Mouse (Mus musculus) retina, postnatal 7 days (tissue): ENCODE data around the gene Itpk1.

ENCODE experiments used
- DNase-seq: peaks from one replicate; pipeline ENCODE4 v3.0.0-alpha.2; 2012; ENCODE audit warnings: low read depth, low spot score

The Itpk1 gene

GRCm38 (mm10) chr12:102625717-102626116, 79.0 kb downstream of the Itpk1 start:
- no peak for DNase-seq

GRCm38 (mm10) chr12:102625118-102625517, 79.6 kb downstream of the Itpk1 start:
- no peak for DNase-seq

- DNase-seq, result no peak
Measured at GRCm38 (mm10) chr12:102623827-102624226, 80.9 kb downstream of the Itpk1 start.

GRCm38 (mm10) chr12:102622302-102622842, 82.4 kb downstream of the Itpk1 start:
- DNase-seq, result no peak

GRCm38 (mm10) chr12:102621811-102622210, 82.9 kb downstream of the Itpk1 start:
- no peak for DNase-seq

- DNase-seq, result no peak
Measured at GRCm38 (mm10) chr12:102621205-102621604, 83.5 kb downstream of the Itpk1 start.

- no peak for DNase-seq
Measured at GRCm38 (mm10) chr12:102619908-102620307, 84.8 kb downstream of the Itpk1 start.

- DNase-seq, result no peak
Measured at GRCm38 (mm10) chr12:102618085-102618484, 86.6 kb downstream of the Itpk1 start.

- no peak for DNase-seq
Measured at GRCm38 (mm10) chr12:102616843-102617519, 87.7 kb downstream of the Itpk1 start.

- no peak for DNase-seq
Measured at GRCm38 (mm10) chr12:102616201-102616600, 88.5 kb downstream of the Itpk1 start.

- no peak for DNase-seq
Measured at GRCm38 (mm10) chr12:102613411-102613810, 91.3 kb downstream of the Itpk1 start.

- DNase-seq, result no peak
Measured at GRCm38 (mm10) chr12:102612431-102612830, 92.3 kb downstream of the Itpk1 start.

- no peak for DNase-seq
Measured at GRCm38 (mm10) chr12:102610927-102611326, 93.8 kb downstream of the Itpk1 start.

- DNase-seq, result no peak
Measured at GRCm38 (mm10) chr12:102607808-102608517, 96.8 kb downstream of the Itpk1 start.

- no peak for DNase-seq
Measured at GRCm38 (mm10) chr12:102607066-102607465, 97.7 kb downstream of the Itpk1 start.

- no peak for DNase-seq
Measured at GRCm38 (mm10) chr12:102605607-102606006, 99.1 kb downstream of the Itpk1 start.

- no peak for DNase-seq
Measured at GRCm38 (mm10) chr12:102602255-102603041, 102.3 kb downstream of the Itpk1 start.

- DNase-seq, result no peak
Measured at GRCm38 (mm10) chr12:102601847-102602246, 102.9 kb downstream of the Itpk1 start.

GRCm38 (mm10) chr12:102600345-102600744, 104.4 kb downstream of the Itpk1 start:
- no peak for DNase-seq

GRCm38 (mm10) chr12:102599801-102600200, 104.9 kb downstream of the Itpk1 start:
- no peak for DNase-seq

GRCm38 (mm10) chr12:102598535-102598934, 106.2 kb downstream of the Itpk1 start:
- DNase-seq, result no peak

- no peak for DNase-seq
Measured at GRCm38 (mm10) chr12:102597466-102597865, 107.3 kb downstream of the Itpk1 start.
